Mouse (Mus musculus) right cerebral cortex, postnatal 36 days (tissue): Measurements from ENCODE around the gene Plaa.
"Not testable (repeated sequence)": the region's sequence is repeated elsewhere in the genome, so short reads cannot be mapped to it uniquely, and the experiment has no call there.

ENCODE experiments used
- DNase-seq, 2 experiments: peaks; one replicate each; pipeline ENCODE4 v3.0.0; 2022; ENCODE audit warnings: low spot score in 2 of 2, mixed read lengths in 1 of 2

Gene Plaa

GRCm38 (mm10) chr4:94603031-94603629 is at the start of gene Plaa:
TSS of gene Plaa (minus strand) at chr4:94603244.
- DNase-seq = peak; percentile 90 to 92

GRCm38 (mm10) chr4:94650426-94651175 is 47.6 kb upstream of the Plaa start:
- not testable (repeated sequence) for DNase-seq

- no peak for DNase-seq
Observed at GRCm38 (mm10) chr4:94649920-94650319, 46.9 kb upstream of the Plaa start, which contains the start of gene Lrrc19. TSS of gene Lrrc19 (minus strand) at chr4:94650144.

GRCm38 (mm10) chr4:94643141-94643540 is 40.1 kb upstream of the Plaa start:
- DNase-seq = no peak

- no peak for DNase-seq
Observed at GRCm38 (mm10) chr4:94620077-94620476, 17.0 kb upstream of the Plaa start.

- DNase-seq = no peak
Observed at GRCm38 (mm10) chr4:94614627-94615006, 11.6 kb upstream of the Plaa start.

GRCm38 (mm10) chr4:94613972-94614626 is 11.1 kb upstream of the Plaa start, which contains the start of gene Ift74:
TSS of gene Ift74 (plus strand) at chr4:94614491.
- peak; percentile 91 to 93 for DNase-seq

- no peak for DNase-seq
Observed at GRCm38 (mm10) chr4:94610339-94610738, 7.3 kb upstream of the Plaa start.

GRCm38 (mm10) chr4:94605591-94605990 is 2.5 kb upstream of the Plaa start:
- DNase-seq = no peak

GRCm38 (mm10) chr4:94604452-94605019 is 1.5 kb upstream of the Plaa start:
- DNase-seq = no peak

- no peak for DNase-seq
Observed at GRCm38 (mm10) chr4:94602496-94603030, 481 bp downstream of the Plaa start.

- DNase-seq = no peak
Observed at GRCm38 (mm10) chr4:94601395-94601794, 1.6 kb downstream of the Plaa start.

GRCm38 (mm10) chr4:94592709-94593108 is 10.3 kb downstream of the Plaa start:
- no peak for DNase-seq

GRCm38 (mm10) chr4:94591765-94592381 is 11.2 kb downstream of the Plaa start:
- DNase-seq = no peak

- DNase-seq = no peak
Observed at GRCm38 (mm10) chr4:94572677-94573076, 30.4 kb downstream of the Plaa start.

- no peak for DNase-seq
Observed at GRCm38 (mm10) chr4:94564297-94564696, 38.7 kb downstream of the Plaa start.

- no peak for DNase-seq
Observed at GRCm38 (mm10) chr4:94561954-94562648, 40.9 kb downstream of the Plaa start.

GRCm38 (mm10) chr4:94560316-94560715 is 42.7 kb downstream of the Plaa start:
- DNase-seq = no peak

- DNase-seq = no peak
Observed at GRCm38 (mm10) chr4:94559266-94559665, 43.8 kb downstream of the Plaa start.

GRCm38 (mm10) chr4:94557145-94557544 is 45.9 kb downstream of the Plaa start:
- DNase-seq = no peak
